Mouse (Mus musculus): ENCODE data around the gene Inip. TPM values are rescaled to one million over a fixed set of nuclear protein-coding genes. Genes with fewer than 3 reads are reported as not detected.
A peak's percentile ranks its signal among the peaks of the same experiment; 100 is the strongest.

Gene Inip
- total and polyA plus RNA-seq, 3 experiments = 24.3 to 67.1 (median 38.5) TPM

- TF ChIP-seq JUN (IDR thresholded peaks at IDR 0.05; ENCODE audit: insufficient read depth, low read depth, low read length) (no peak), TBP (conservative IDR thresholded peaks at IDR 0.05; ENCODE audit: low read depth, low read length) (0 out of 2 replicates have a peak, but pooled peaks have one; percentile 62), SMC3 (IDR thresholded peaks at IDR 0.05; ENCODE audit: low read depth, low read length) (no peak), USF2 (conservative IDR thresholded peaks at IDR 0.05; ENCODE audit: low read depth, low read length) (no peak), UBTF (IDR thresholded peaks at IDR 0.05; ENCODE audit: low read depth, low read length) (no peak), POLR2A (IDR thresholded peaks at IDR 0.05; ENCODE audit: low read depth, low read length) (peak; percentile 38; the same call in 1 of the 2 replicates), HCFC1 (IDR thresholded peaks at IDR 0.05; ENCODE audit: low read depth, low read length) (no peak), MXI1 (IDR thresholded peaks at IDR 0.05; ENCODE audit: low read depth, low read length) (no peak; the same call in 1 of the 2 replicates), PAX5 (IDR thresholded peaks at IDR 0.05; ENCODE audit: low read length) (no peak), RCOR1 (conservative IDR thresholded peaks at IDR 0.05; ENCODE audit: low read depth, low read length) (no peak)
These were observed 13.9 kb upstream of the Inip start (continued) for GRCm38 (mm10) chr4:59815121-59815810.

- Histone ChIP-seq H3K4me3 (replicated peaks in 1 of 3; ENCODE audit: low read depth in 2 of 3, low read length in 2 of 3, poor library complexity in 1 of 3) (no peak overlapping the region), H3K79me2 (replicated peaks; ENCODE audit: control insufficient read depth, extremely low read depth, insufficient read depth, poor library complexity, severe bottlenecking) (no peaks in the 10 kb centered on the region), H3K27ac (ENCODE audit: insufficient read depth, low read depth) (no peak overlapping the region), H3K4me1 (ENCODE audit: control insufficient read depth in 1 of 2, insufficient read depth in 2 of 2) (peaks cover 23 to 84% of the 10 kb centered on the region in 2 experiments), H3K9me3 (replicated peaks; ENCODE audit: low read length) (peaks cover 4% of the 10 kb centered on the region), H3K36me3 (replicated peaks in 1 of 2; ENCODE audit: control insufficient read depth in 1 of 2, insufficient read depth in 1 of 2, low read length in 1 of 2) (peaks cover 0 to 48% of the 10 kb centered on the region in 2 experiments), H3K4me2 (ENCODE audit: insufficient read depth, low read depth, poor library complexity, severe bottlenecking) (no peak overlapping the region), H3K27me3 (replicated peaks) (no peaks in the 10 kb centered on the region), H3K9ac (ENCODE audit: insufficient read depth, low read depth) (no peak overlapping the region)
- in situ Hi-C loops (cut with MboI; ENCODE audit: low pct_ligation_motif_present, low pct_unique_long_range_greater_than_20kb, low sequenced_read_pairs) = loop anchor here (5.0 kb wide), 1 partner anchor 33 kb away; no protein-coding TSS in a partner anchor
- dilution Hi-C loops (cut with MboI; ENCODE audit: extremely low pct_ligation_motif_present, extremely low pct_unique_long_range_greater_than_20kb, low sequenced_read_pairs) = no loop called here
- DNase-seq (ENCODE audit: extremely low read depth) = no peak
- TF ChIP-seq MEF2A (IDR thresholded peaks at IDR 0.05; ENCODE audit: borderline replicate concordance, low read depth, low read length) = no peak
These were observed 12.7 kb upstream of the Inip start for GRCm38 (mm10) chr4:59814094-59814493.

DNA sequence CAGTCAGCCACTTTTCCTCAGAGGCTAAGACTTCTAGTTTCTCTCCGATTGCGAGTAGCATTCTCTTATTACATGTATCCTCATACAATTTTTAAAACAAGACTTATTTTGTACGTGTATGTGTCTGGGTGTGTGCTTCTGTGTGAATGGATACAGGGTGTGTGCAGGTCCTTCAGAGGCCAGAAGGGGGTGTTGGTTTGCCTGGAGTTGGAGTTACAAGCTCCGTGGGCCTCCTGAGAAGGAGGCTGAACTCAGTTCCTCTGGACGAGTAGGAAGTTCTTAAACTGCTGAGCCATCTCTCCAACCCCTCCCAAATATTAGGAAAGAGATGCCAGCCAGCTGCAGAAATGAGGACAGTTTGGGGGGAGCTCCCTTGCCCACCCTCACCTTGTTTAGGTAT is 7.0 kb upstream of the Inip start:
- peaks cover 0 to 27% of the 10 kb centered on the region in 2 experiments for H3K36me3 ChIP-seq (replicated peaks in 1 of 2; ENCODE audit: control insufficient read depth in 1 of 2, insufficient read depth in 1 of 2, low read length in 1 of 2)
- no peak for TF ChIP-seq KAT2A (IDR thresholded peaks at IDR 0.05; ENCODE audit: insufficient replicate concordance, low read length)
- TF ChIP-seq RAD21 (IDR thresholded peaks at IDR 0.05; ENCODE audit: low read depth, low read length) = peak; percentile 35
- peak in 1 of 2 experiments; percentile 58; a peak in 2 of 4 replicates for TF ChIP-seq CTCF (conservative IDR thresholded peaks at IDR 0.05 in 1 of 2, IDR thresholded peaks at IDR 0.05 in 1 of 2; ENCODE audit: low read depth in 2 of 2, low read length in 2 of 2)
- TF ChIP-seq SMC3 (IDR thresholded peaks at IDR 0.05; ENCODE audit: low read depth, low read length) = peak; percentile 48
- no peaks in the 10 kb centered on the region for H3K9me3 ChIP-seq (replicated peaks; ENCODE audit: low read length)
- peaks cover 10% of the 10 kb centered on the region for H3K79me2 ChIP-seq (replicated peaks; ENCODE audit: control insufficient read depth, extremely low read depth, insufficient read depth, poor library complexity, severe bottlenecking)
- H3K4me1 ChIP-seq (ENCODE audit: control insufficient read depth in 1 of 2, insufficient read depth in 2 of 2) = peaks cover 12 to 66% of the 10 kb centered on the region in 2 experiments
- H3K9ac ChIP-seq (ENCODE audit: insufficient read depth, low read depth) = no peak overlapping the region
- in situ Hi-C loops (cut with MboI; ENCODE audit: low pct_ligation_motif_present, low pct_unique_long_range_greater_than_20kb, low sequenced_read_pairs) = no loop called here
- H3K27ac ChIP-seq (ENCODE audit: insufficient read depth, low read depth) = no peak overlapping the region
- H3K4me2 ChIP-seq (ENCODE audit: insufficient read depth, low read depth, poor library complexity, severe bottlenecking) = no peak overlapping the region
- dilution Hi-C loops (cut with MboI; ENCODE audit: extremely low pct_ligation_motif_present, extremely low pct_unique_long_range_greater_than_20kb, low sequenced_read_pairs) = no loop called here
- DNase-seq (ENCODE audit: extremely low read depth) = no peak
- no peaks in the 10 kb centered on the region for H3K27me3 ChIP-seq (replicated peaks)
- no peak overlapping the region for H3K4me3 ChIP-seq (replicated peaks in 1 of 3; ENCODE audit: low read depth in 2 of 3, low read length in 2 of 3, poor library complexity in 1 of 3)
